Mouse (Mus musculus) testis, adult 2 months (tissue): ENCODE data around the gene Iqcf1.

Source experiments
- CTCF ChIP-seq: fragments of 200-500 bp; IDR thresholded peaks from 2 replicates; pipeline ENCODE4 v1.5.1; 2012; ENCODE audit warnings: low read depth, mild to moderate bottlenecking, inconsistent platforms, low read length, moderate library complexity; ENCODE audit not compliant: control insufficient read depth, insufficient read depth, insufficient replicate concordance
- POLR2A ChIP-seq: fragments of 200-500 bp; IDR thresholded peaks from 2 replicates; pipeline ENCODE4 v1.6.1; 2012; ENCODE audit warnings: low read depth, mild to moderate bottlenecking, inconsistent platforms, low read length, moderate library complexity; ENCODE audit not compliant: control insufficient read depth

DNA sequence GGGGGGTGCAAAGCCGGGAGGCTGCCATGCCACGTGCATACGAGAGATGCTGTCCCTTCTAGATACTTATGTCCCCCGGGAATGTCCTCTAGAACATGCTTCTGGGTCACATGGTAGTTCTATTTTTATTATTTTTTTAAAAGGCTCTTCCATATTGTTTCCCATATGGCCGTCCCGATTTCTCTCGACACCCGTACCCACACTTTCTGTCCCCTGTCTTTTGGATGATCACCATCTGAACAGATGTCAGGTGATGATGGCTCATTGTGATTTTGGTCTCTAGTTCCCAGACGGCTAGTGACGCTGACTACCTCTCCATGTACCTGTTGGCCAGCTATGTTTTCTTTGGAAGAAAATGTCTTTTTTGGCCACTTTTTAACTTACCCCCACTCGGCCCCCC, 35.2 kb downstream of the Iqcf1 start:
- TF ChIP-seq POLR2A (no peak), CTCF (no peak)
